Mouse (Mus musculus) hindbrain, embryonic 16.5 days (tissue): ENCODE measurements at regions not wholly inside any gene's neighbourhood (a gene's known extent, or its start where the extent isn't known, plus 50 kb on each side); places are given as distances from the start of the nearest gene placed in this dataset.

ENCODE experiments used
- ATAC-seq: fragments of 200-750 bp; cut with Nextera tagmentation; 2 replicates; pipeline ENCODE4 v1.8.0; 2017; ENCODE audit warnings: moderate TSS enrichment, moderate library complexity
- H3K27ac ChIP-seq: fragments of 300-500 bp; sonication (generic); 2 replicates; pipeline ENCODE4 v1.5.1; 2014; ENCODE audit warnings: low read depth, mild to moderate bottlenecking, control low read depth, low read length, moderate library complexity
- H3K27me3 ChIP-seq: fragments of 300-500 bp; sonication (generic); replicated peaks from 2 replicates; pipeline ENCODE4 v1.6.1; 2014; ENCODE audit warnings: low read length; ENCODE audit not compliant: control insufficient read depth, insufficient read depth
- H3K36me3 ChIP-seq: fragments of 300-500 bp; sonication (generic); 2 replicates; pipeline ENCODE4 v1.6.1; 2014; ENCODE audit warnings: mild to moderate bottlenecking, low read length, moderate library complexity, mixed read lengths; ENCODE audit not compliant: control insufficient read depth, insufficient read depth
- H3K4me1 ChIP-seq: fragments of 300-500 bp; sonication (generic); 2 replicates; pipeline ENCODE4 v1.6.1; 2014; ENCODE audit warnings: low read depth, low read length; ENCODE audit not compliant: control insufficient read depth, insufficient read depth
- H3K4me2 ChIP-seq: fragments of 300-500 bp; sonication (generic); 2 replicates; pipeline ENCODE4 v1.6.1; 2014; ENCODE audit warnings: mild to moderate bottlenecking, low read length, control low read depth, moderate library complexity
- H3K4me3 ChIP-seq: fragments of 300-500 bp; sonication (generic); 2 replicates; pipeline ENCODE4 v1.5.1; 2014; ENCODE audit warnings: mild to moderate bottlenecking, low read length, control low read depth, moderate library complexity
- H3K9ac ChIP-seq: fragments of 300-500 bp; sonication (generic); 2 replicates; pipeline ENCODE4 v1.6.1; 2014; ENCODE audit warnings: low read depth, mild to moderate bottlenecking, control low read depth, low read length, moderate library complexity
- H3K9me3 ChIP-seq: fragments of 300-500 bp; sonication (generic); 2 replicates; pipeline ENCODE4 v1.6.1; 2014; ENCODE audit warnings: mild to moderate bottlenecking, low read length, moderate library complexity; ENCODE audit not compliant: control insufficient read depth
- WGBS: fragments of 180-500 bp; shearing (Covaris S2); extraction: QIAGEN DNeasy Blood & Tissue Kit; methylation state at CpG from one replicate; pipeline ENCODE4 v1.1.7; 2014; 5-methylcytosine and 5-hydroxymethylcytosine counted together

DNA sequence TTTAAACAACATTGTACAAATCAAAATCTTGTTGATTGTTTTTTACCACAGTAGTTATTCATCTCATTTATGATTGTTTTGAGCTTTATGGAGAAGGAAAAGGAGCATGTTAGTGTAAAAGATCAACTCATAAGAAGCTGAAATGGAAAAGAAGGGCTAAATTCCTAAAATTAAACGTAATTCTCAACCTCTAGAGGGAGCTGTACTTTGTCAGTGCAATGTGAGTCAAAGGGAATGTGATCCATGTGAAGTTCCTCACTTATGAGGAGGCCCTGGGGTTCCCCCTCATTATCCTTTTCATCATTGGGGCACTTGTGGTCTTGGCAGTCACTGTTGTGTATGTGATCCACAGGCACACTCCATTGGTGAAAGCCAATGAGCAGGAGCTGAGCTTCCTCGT, 54.0 kb upstream of the Vmn2r7 start:
- WGBS = 60% methylated on average over 2 of the region's 2 CpGs
- ATAC-seq = no peak
- no peaks in the 10 kb centered on the region for H3K36me3 ChIP-seq

DNA sequence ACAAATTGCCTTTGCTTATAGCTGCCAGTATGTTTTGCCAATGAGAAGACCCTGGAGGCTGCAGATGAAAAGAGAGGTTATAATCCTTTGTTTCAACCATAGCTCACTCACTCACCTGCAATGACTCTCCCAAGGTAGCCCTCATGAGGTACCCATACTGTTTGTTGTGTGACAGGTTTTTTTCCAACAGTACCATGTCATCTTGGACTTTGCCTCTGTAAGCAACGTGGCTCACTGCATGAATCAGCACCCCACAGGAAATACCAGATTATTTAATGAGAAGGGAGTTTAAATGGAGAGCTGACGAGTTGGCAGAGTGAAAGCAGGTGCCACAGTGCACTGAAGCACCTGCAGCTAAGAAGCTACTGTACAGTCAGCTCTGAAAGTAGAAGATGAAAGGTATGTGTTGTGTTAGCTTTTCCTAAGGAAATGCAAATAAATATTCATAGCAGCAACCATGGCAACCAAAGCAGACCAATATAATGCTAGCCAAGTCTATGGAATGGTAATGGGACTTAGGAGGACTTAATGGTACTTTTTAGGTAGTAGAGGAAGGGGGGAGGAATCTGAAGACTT, 56.8 kb upstream of the Vmn2r7 start:
- no peak overlapping the region for H3K27ac ChIP-seq
- no peak overlapping the region for H3K4me3 ChIP-seq
- H3K27me3 ChIP-seq = no peaks in the 10 kb centered on the region
- H3K9ac ChIP-seq = no peak overlapping the region
- H3K4me2 ChIP-seq = no peak overlapping the region
- no peak for ATAC-seq
- no peaks in the 10 kb centered on the region for H3K4me1 ChIP-seq
- no peaks in the 10 kb centered on the region for H3K36me3 ChIP-seq
- 49% methylated on average over 2 of the region's 2 CpGs for WGBS
- no peaks in the 10 kb centered on the region for H3K9me3 ChIP-seq

More for the DNA sequence above, 54.0 kb upstream of the Vmn2r7 start:
- Histone ChIP-seq H3K9me3 (no peaks in the 10 kb centered on the region), H3K4me2 (no peak overlapping the region), H3K4me3 (no peak overlapping the region), H3K4me1 (no peaks in the 10 kb centered on the region), H3K9ac (no peak overlapping the region), H3K27ac (no peak overlapping the region), H3K27me3 (no peaks in the 10 kb centered on the region)

DNA sequence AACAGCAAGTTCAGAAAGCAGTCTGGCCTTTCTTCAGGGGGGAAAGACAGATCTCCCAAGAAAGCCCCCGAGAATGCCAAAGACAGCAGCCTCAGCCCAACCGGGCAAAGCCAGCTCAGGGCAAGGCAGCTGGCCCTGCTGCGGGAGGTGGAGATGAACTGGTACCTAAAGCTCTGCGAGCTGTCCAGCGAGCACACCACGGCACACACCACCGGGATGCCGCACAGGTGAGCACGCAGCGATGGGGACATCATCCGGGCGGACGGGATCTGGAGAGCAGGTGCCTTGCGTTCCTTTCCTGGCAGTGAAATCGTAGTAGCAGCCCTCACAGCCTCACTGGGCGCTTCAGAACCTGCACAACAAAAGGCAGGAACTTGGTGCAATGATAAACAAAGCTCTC, 104.7 kb upstream of the Vmn2r7 start:
- no peaks in the 10 kb centered on the region for H3K27me3 ChIP-seq

DNA sequence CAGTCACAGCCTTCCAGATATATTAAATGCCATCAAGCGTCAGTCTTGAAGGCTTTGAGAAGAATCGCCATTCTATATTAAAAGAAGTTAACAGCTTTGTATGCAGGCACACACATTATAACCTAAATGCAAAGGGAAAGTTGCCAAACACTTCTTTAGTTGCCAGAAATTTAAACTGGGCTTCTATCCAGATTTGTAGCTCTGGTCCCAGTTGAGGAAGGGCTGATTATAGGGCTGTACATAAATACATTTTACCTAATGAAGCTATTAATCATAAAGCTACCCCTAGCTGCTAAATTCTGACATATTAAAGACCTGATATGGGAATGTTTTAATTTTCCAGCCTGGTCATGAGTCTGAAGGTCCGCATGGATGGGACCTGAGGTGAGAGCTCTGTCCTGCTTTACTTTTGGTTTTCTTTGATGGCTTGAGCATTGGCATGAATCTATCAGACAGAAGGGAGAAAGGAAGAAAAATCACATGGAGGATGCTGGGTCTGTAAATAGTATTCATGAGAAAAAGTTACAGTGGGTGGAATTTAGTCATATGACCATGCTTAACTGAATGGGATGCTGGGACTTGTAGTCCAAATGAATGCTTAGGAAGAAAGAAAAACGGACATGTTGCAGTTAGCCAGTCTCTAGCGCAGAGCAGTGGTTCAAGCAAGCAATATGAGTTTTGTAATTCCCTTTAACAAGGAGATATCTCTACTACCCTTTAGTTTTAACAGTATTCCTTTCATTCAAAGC, 120.3 kb upstream of the Vmn2r7 start:
- Histone ChIP-seq H3K27ac (no peak overlapping the region), H3K9me3 (no peaks in the 10 kb centered on the region), H3K9ac (no peak overlapping the region), H3K4me3 (no peak overlapping the region), H3K4me2 (no peak overlapping the region), H3K4me1 (peaks cover 2% of the 10 kb centered on the region; the same call in 1 of the 2 replicates), H3K27me3 (no peaks in the 10 kb centered on the region), H3K36me3 (no peaks in the 10 kb centered on the region)
- ATAC-seq = peak; percentile 42
- WGBS = 79% methylated on average over 5 of the region's 5 CpGs

More for the DNA sequence above, 104.7 kb upstream of the Vmn2r7 start:
- Histone ChIP-seq H3K4me2 (peak overlapping the region; percentile 68), H3K27ac (no peak overlapping the region), H3K9ac (peak overlapping the region; percentile 61), H3K9me3 (no peaks in the 10 kb centered on the region), H3K36me3 (no peaks in the 10 kb centered on the region), H3K4me3 (peak overlapping the region; percentile 39), H3K4me1 (no peaks in the 10 kb centered on the region)
- ATAC-seq = peak; percentile 63; the same call in 1 of the 2 replicates
- WGBS = 12% methylated on average over 16 of the region's 16 CpGs

DNA sequence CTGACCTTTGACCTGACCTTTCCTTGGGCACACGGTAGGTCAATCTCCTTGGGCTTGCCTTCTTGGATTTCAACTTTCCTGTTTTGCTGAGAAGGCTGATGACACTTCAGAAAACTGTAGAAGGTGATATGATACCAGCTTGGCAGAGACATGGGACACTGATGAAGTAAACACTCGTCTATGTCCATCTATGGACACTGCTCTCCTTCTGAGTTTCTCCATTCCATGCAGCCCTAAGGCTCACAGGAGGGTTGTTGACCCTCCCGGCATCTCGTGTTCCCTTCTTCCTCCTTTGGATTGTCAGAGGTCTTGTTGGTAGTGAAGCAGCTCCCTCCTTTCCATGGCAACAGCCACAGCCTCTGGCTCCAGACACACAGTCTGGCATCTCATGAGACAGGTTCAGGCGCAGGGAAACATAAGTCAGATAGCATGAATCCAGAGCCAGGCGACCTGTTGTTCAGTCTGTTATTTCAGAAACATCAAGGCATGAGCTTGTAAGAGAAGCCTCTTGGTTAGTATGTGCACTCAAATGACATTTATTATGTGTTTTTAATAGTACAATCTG, 120.9 kb upstream of the Vmn2r7 start:
- no peak overlapping the region for H3K27ac ChIP-seq
- no peak overlapping the region for H3K4me3 ChIP-seq
- H3K4me1 ChIP-seq = peaks cover 2% of the 10 kb centered on the region; the same call in 1 of the 2 replicates
- no peaks in the 10 kb centered on the region for H3K9me3 ChIP-seq
- no peaks in the 10 kb centered on the region for H3K36me3 ChIP-seq
- H3K9ac ChIP-seq = no peak overlapping the region
- no peaks in the 10 kb centered on the region for H3K27me3 ChIP-seq
- 0 out of 2 replicates have a peak, but pooled peaks have one; percentile 37 for ATAC-seq
- no peak overlapping the region for H3K4me2 ChIP-seq
- 67% methylated on average over 6 of the region's 6 CpGs for WGBS

DNA sequence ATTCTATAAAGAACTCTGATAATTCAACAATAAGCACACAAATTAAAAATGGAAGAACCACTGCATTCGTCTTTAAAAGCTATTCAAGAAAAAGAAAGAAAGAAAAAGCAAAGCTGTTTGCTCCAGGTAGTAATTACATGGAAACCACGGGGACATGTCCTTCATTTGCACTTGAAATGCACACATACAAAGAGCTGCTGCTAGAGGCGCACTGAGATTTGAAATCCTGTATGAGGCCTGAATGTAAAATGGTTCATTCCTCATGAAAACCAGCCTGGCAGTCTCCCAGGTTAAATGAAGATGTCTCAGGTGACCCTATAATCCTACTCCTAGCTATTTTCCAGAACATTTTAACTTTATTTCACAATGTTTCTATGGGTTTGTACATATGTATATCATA, 123.7 kb upstream of the Vmn2r7 start:
- no peak overlapping the region for H3K4me3 ChIP-seq
- H3K27me3 ChIP-seq = no peaks in the 10 kb centered on the region
- peaks cover 2% of the 10 kb centered on the region; the same call in 1 of the 2 replicates for H3K4me1 ChIP-seq
- no peaks in the 10 kb centered on the region for H3K9me3 ChIP-seq
- H3K9ac ChIP-seq = no peak overlapping the region
- no peak for ATAC-seq
- H3K27ac ChIP-seq = no peak overlapping the region
- no peak overlapping the region for H3K4me2 ChIP-seq
- no peaks in the 10 kb centered on the region for H3K36me3 ChIP-seq
- 34% methylated on average over 3 of the region's 3 CpGs for WGBS

DNA sequence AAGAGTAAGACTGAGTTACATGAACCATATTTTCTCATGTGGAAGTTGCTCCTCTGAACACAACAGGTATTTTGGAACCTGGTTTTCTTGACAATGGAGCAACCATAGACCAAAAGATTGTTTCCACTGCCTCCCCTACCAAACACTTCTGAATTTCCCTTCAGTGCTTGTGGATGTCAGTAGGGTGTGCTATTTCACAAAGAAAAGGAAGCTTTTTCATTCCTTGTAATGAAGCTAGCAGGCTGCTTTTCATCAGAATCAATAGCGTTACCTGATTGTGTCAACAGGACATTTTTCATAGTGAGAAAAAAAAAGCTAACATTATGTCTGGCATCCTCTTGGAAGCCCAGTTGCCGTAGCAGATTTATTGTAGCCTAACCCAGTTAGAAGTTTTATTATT, 124.8 kb upstream of the Kcnab1 start:
- Histone ChIP-seq H3K36me3 (no peaks in the 10 kb centered on the region), H3K9me3 (no peaks in the 10 kb centered on the region), H3K27ac (no peak overlapping the region), H3K4me1 (no peaks in the 10 kb centered on the region), H3K4me2 (no peak overlapping the region), H3K27me3 (no peaks in the 10 kb centered on the region), H3K4me3 (no peak overlapping the region), H3K9ac (no peak overlapping the region)
- ATAC-seq = peak; percentile 64; the same call in 1 of the 2 replicates
- WGBS = 50% methylated on average over 2 of the region's 2 CpGs

DNA sequence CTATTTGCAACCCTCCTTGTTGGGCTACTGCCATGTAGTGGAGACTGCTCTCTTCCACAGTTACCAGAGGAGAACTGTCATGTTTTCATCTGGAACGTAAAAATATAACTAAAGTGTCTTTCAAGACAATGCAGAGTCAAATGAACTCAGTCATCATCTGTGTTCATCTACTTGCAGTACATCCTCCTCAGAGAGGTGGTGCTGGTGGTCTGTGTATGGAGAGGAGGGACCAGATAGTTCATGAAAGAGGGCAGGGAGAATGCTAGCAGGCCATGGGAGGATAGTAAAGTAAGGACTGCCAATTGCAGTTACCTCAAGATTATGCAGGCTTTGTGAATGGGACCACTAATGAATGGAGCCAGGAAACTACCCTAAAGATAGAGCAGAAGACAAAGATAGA, 121.5 kb upstream of the Kcnab1 start:
- Histone ChIP-seq H3K27ac (no peak overlapping the region), H3K36me3 (no peaks in the 10 kb centered on the region), H3K4me3 (no peak overlapping the region), H3K4me2 (no peak overlapping the region), H3K4me1 (no peaks in the 10 kb centered on the region), H3K9ac (no peak overlapping the region), H3K9me3 (no peaks in the 10 kb centered on the region), H3K27me3 (no peaks in the 10 kb centered on the region)
- WGBS = 86% methylated on average over 1 of the region's 1 CpGs
- no peak for ATAC-seq

DNA sequence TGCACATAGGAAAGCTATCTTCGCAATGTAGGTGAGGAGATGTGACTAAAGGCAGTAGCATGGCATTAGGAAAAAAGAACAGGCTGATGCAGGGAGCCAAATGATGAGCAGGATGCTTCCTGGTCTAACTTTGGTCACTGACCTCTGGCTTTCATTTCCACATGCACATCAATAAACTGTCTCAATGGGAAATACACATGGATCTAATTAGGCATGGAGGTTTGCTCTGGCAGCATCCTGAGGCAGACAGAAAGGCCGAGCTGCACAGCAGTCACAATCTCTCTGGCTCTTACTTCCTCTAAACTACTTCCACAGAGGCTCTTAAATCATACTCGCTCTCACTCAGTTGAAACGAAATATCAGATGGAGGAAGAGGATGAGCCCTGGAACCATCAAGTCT, 112.7 kb upstream of the Kcnab1 start:
- Histone ChIP-seq H3K27me3 (no peaks in the 10 kb centered on the region), H3K27ac (no peak overlapping the region), H3K4me1 (no peaks in the 10 kb centered on the region), H3K4me2 (no peak overlapping the region), H3K36me3 (no peaks in the 10 kb centered on the region), H3K9me3 (no peaks in the 10 kb centered on the region), H3K9ac (no peak overlapping the region), H3K4me3 (no peak overlapping the region)
- 69% methylated on average over 4 of the region's 4 CpGs for WGBS
- no peak for ATAC-seq
